Mouse (Mus musculus) stomach, embryonic 15.5 days (tissue): ENCODE data around the gene Asic2. TPM values are rescaled to one million over a fixed set of nuclear protein-coding genes. Genes with fewer than 3 reads are reported as not detected.

Experiments used
- ATAC-seq: fragments of 200-750 bp; cut with Nextera tagmentation; 2 replicates; pipeline ENCODE4 v1.8.0; 2017; ENCODE audit warnings: low read depth, moderate number of reproducible peaks, moderate TSS enrichment; ENCODE audit not compliant: insufficient read depth, low FRiP score
- H3K27ac ChIP-seq: fragments of 300-500 bp; sonication (generic); 2 replicates; pipeline ENCODE4 v1.5.1; 2015; ENCODE audit warnings: mild to moderate bottlenecking, inconsistent platforms
- H3K27me3 ChIP-seq: fragments of 300-500 bp; sonication (generic); replicated peaks from 2 replicates; pipeline ENCODE4 v1.6.1; 2015; ENCODE audit warnings: inconsistent platforms
- H3K36me3 ChIP-seq: fragments of 300-500 bp; sonication (generic); 2 replicates; pipeline ENCODE4 v1.6.1; 2015; ENCODE audit warnings: inconsistent platforms
- H3K4me1 ChIP-seq: fragments of 300-500 bp; sonication (generic); 2 replicates; pipeline ENCODE4 v1.6.1; 2015; ENCODE audit warnings: inconsistent platforms
- H3K4me2 ChIP-seq: fragments of 300-500 bp; sonication (generic); 2 replicates; pipeline ENCODE4 v1.6.1; 2015; ENCODE audit warnings: mild to moderate bottlenecking, inconsistent platforms
- H3K4me3 ChIP-seq: fragments of 300-500 bp; sonication (generic); replicated peaks from 2 replicates; pipeline ENCODE4 v1.5.1; 2015; ENCODE audit warnings: inconsistent platforms
- H3K9ac ChIP-seq: fragments of 300-500 bp; sonication (generic); 2 replicates; pipeline ENCODE4 v1.6.1; 2015; ENCODE audit warnings: inconsistent platforms
- H3K9me3 ChIP-seq: fragments of 300-500 bp; sonication (generic); 2 replicates; pipeline ENCODE4 v1.6.1; 2016; ENCODE audit warnings: inconsistent platforms
- WGBS: fragments of 180-500 bp; shearing (Covaris S2); methylation state at CpG from one replicate; pipeline ENCODE4 v1.1.7; 2015; 5-methylcytosine and 5-hydroxymethylcytosine counted together
- polyA plus RNA-seq: library from polyadenylated mRNA; unstranded; fragments of >200 nt; fragmentation: Nextera tagmentation; extraction: Ambion mirVana; gene quantifications from 2 replicates; pipeline ENCODE4 v1.2.1, GENCODE M21; 2015

Gene Asic2
- polyA plus RNA-seq, 1 experiment from 2014 or later: 0.65 TPM

DNA sequence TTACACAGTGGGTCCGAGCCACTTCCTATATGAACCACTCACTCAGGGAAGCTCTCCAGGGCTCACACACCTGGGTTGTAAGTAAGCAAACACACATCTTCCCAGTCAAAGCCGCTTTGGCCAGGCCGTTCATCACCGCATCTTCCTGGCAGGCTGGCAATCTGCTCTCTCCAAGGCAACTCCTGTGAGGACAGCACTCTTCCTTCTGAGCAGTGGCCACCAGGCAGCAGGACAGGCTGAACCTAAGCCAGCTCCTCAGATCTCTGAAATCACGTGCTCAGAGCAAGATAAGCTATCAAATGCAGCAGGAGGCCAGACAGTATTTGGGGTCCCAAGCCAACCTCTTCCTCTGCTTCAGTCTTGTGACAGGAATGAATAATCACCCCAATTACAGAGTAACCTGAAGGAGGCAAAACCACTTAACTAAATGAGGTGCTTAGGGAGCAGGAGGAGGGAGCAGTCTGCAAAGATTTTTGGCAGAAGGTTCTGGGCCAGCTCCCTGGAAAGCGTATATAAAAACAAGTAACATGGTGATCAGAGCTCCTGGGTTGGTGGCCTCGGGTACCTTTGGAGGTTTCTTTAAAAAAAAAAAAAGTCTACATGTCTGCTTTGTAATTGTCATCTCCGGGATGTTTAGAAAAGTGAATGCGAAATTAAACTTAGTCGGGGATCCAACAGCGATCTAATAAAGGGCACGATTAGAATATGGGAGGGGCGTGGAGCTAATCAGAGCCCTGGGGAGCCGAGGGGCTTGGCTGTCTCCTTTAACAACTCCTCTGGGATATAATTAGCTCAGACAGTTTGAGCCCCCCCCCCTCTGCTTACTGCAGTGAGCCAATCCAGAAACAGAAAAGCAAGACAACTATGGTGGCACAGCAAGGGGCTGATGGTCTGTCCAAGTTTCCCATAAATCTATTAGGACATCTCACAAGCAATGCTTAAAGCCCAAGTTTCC, 450.0 kb downstream of the Asic2 start:
- no peak overlapping the region for H3K4me2 ChIP-seq

DNA sequence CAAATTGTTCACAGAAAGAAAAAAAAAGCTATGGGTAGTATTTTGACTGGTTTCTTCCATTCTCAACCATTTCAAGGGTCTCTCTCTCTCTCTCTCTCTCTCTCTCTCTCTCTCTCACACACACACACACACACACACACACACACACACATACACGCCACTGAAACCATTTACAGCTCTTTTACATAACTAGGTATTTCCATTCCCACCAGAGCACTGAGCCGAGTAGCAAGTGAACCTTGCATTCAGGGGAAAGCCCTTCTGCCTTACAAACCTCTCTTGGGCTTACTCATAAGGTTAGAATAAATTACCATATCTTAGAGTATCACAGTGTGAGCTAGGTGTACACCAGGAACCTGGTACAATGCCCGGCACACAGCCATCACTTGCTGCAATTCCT, 452.5 kb downstream of the Asic2 start:
- 72% methylated on average over 3 of the region's 3 CpGs for WGBS
- H3K4me2 ChIP-seq: no peak overlapping the region
- H3K9ac ChIP-seq: no peak overlapping the region
- H3K4me3 ChIP-seq: no peak overlapping the region
- H3K36me3 ChIP-seq: no peaks in the 10 kb centered on the region
- H3K27ac ChIP-seq: no peak overlapping the region
- ATAC-seq: no peak
- H3K9me3 ChIP-seq: no peaks in the 10 kb centered on the region
- H3K27me3 ChIP-seq: no peaks in the 10 kb centered on the region
- H3K4me1 ChIP-seq: no peaks in the 10 kb centered on the region

More for the DNA sequence above, 450.0 kb downstream of the Asic2 start:
- Histone ChIP-seq H3K27ac (no peak overlapping the region), H3K9me3 (no peaks in the 10 kb centered on the region), H3K4me3 (no peak overlapping the region), H3K27me3 (no peaks in the 10 kb centered on the region), H3K4me1 (no peaks in the 10 kb centered on the region), H3K9ac (no peak overlapping the region), H3K36me3 (no peaks in the 10 kb centered on the region)
- ATAC-seq: no peak
- 32% methylated on average over 14 of the region's 14 CpGs for WGBS

DNA sequence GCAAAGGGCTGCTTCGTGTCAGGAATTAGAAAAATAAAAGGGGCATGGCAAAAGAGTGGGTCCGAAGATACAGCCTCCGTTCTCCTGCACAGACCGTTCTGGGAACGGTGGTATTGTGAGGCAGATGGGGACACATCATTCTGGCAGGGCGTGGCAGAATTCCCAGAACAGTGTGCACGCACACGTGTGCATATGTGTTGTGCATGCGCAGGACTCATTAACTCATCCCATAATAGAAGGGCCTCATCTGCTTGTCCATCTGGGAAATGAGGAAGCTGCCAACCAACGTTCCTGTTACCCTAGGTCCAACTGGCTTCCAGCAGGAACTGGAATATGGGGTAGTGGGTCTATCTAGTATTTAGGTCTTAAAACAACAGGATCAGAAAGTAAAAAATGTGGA, 455.8 kb downstream of the Asic2 start:
- H3K27ac ChIP-seq: no peak overlapping the region
- no peak overlapping the region for H3K4me2 ChIP-seq
- H3K9me3 ChIP-seq: no peaks in the 10 kb centered on the region
- 79% methylated on average over 10 of the region's 10 CpGs for WGBS
- H3K27me3 ChIP-seq: no peaks in the 10 kb centered on the region
- no peak for ATAC-seq
- no peak overlapping the region for H3K4me3 ChIP-seq
- H3K36me3 ChIP-seq: no peaks in the 10 kb centered on the region
- no peaks in the 10 kb centered on the region for H3K4me1 ChIP-seq
- H3K9ac ChIP-seq: no peak overlapping the region

DNA sequence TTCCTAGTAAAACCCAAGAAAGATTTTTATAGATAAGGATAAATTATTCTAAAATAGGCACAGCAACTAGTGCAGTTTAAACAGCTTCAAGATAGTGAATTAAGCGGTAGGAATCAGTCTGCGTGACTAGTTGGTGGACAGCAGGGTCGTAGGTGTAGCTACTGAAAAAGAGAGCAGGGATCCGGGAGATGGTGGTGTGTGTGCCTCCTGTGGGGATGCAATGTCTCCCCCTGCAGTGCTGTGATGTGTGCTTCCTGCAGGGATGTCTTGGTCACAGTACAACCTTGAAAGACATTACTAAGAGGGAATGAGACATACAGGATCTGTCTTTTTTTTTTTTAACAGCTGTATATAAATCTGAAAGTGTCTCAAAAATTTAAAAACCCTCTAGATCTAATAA, 456.9 kb downstream of the Asic2 start:
- no peak for ATAC-seq
- Histone ChIP-seq H3K36me3 (no peaks in the 10 kb centered on the region), H3K4me2 (no peak overlapping the region), H3K27me3 (no peaks in the 10 kb centered on the region), H3K4me1 (no peaks in the 10 kb centered on the region), H3K9ac (no peak overlapping the region), H3K9me3 (no peaks in the 10 kb centered on the region), H3K4me3 (no peak overlapping the region), H3K27ac (no peak overlapping the region)
- WGBS: 59% methylated on average over 4 of the region's 4 CpGs

DNA sequence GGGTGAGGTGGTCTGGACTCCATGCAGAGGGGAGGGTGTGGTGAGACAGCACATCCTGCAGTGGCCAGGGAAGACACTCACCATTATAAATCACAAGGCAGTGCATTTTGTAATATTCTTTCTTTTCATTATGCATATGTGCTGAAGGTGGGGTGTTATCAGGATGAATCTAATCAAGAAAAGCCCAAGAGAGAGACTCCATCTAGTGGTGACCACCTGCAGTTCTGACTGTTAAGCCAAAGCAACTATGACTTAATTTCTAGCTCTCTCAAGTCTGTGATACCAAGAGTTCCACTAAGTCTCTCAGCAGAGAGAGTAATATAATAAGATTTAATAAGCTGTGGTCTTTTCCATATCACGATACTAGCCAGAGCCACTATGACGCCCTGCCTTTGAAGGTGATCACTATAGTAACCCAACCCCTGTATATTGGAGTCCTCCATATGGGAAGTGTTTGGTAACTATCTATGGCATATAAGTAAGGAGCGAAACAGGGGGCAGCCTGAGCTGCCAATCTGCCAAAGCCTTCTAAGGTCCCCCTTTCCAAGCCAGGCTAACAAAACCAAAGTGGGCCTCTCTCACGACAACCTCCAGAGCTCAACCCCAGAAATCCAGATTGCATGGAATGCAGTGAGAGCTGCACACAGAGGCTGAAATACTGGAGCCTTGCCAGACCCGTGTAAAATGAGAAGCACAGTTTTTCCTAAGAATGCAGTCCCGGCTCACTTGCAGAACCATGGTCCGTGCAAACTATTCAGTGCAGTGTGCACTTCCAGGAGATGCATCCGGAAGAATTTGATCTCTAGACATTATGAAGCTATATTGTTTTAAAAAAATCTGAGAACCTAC, 459.6 kb downstream of the Asic2 start:
- Histone ChIP-seq H3K9ac (no peak overlapping the region), H3K36me3 (no peaks in the 10 kb centered on the region), H3K27me3 (no peaks in the 10 kb centered on the region), H3K27ac (no peak overlapping the region), H3K4me2 (no peak overlapping the region), H3K4me3 (no peak overlapping the region), H3K4me1 (no peaks in the 10 kb centered on the region), H3K9me3 (no peaks in the 10 kb centered on the region)
- ATAC-seq: no peak
- 49% methylated on average over 8 of the region's 8 CpGs for whole genome bisulfite sequencing

DNA sequence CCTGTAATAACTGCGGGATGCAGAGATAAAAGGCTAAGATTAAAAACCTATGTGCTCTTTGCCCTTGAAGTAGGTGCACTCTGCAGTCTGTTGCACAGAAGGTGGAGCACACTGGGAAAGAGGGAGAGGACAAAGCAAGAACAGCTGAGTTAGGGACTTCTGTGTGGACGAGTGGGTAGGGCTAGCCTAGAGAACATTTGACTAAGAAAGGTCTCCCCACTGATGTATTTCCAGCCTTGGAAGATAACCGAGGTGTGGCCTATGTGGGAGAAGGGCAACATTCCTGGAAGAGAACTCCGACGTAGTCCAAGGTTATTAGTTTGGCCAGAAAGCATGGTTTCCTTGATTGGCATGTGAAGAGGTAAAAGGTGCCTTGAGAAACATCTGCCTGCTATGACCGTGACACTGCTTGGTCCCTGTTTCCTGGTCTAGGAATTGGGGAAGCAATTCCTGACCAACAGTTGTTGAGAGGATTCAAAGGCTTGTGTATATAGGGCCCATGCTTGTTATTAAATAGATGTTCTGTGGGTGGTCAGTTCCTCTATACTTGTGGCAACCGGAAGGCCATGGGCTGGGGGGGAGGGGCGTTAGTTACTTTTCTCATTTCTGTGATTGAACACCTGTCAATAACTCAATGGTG, 463.3 kb downstream of the Asic2 start:
- Histone ChIP-seq H3K4me1 (no peaks in the 10 kb centered on the region), H3K4me2 (no peak overlapping the region), H3K27me3 (no peaks in the 10 kb centered on the region), H3K9me3 (no peaks in the 10 kb centered on the region), H3K27ac (no peak overlapping the region), H3K4me3 (no peak overlapping the region), H3K9ac (no peak overlapping the region), H3K36me3 (no peaks in the 10 kb centered on the region)
- ATAC-seq: no peak
- 68% methylated on average over 8 of the region's 8 CpGs for WGBS

DNA sequence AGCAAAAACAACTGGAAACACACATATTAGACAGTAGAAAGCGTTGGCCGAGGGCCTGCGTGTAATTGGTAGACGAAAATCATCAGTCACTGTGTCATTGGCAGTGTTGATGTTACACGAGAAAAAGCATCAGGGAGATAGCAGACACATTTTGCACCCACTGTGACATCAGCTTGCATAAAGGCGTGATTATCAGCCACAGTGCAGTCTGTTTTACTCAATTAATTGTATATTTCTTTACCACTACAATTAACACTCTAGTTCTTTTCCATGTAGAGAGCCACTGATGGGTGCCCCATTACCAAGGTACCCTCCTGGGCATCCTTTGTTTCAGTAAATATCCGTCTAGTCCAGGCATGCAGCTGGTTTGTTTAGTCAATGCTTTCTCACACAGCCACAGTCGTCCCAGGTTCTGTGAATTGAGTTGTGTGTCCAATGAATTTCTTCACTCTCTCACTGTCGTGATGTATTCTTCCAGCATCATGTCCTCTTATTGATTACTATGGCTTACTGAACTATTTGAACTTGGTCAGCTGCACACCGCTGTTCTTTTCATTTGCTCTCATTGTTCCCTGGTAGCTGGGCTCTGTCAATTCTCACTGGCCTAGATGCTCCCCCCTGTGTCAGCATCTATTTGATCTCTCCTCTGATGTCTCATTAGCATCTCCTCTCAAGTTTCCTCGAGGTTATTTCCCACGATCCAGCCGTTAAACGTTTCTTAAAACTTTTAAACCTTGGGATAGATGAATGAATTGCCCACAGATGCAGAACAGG, 466.6 kb downstream of the Asic2 start:
- no peak for ATAC-seq
- no peak overlapping the region for H3K27ac ChIP-seq
- no peak overlapping the region for H3K4me2 ChIP-seq
- WGBS: 30% methylated on average over 14 of the region's 14 CpGs
- no peaks in the 10 kb centered on the region for H3K36me3 ChIP-seq
- no peaks in the 10 kb centered on the region for H3K4me1 ChIP-seq
- no peak overlapping the region for H3K9ac ChIP-seq
- H3K27me3 ChIP-seq: no peaks in the 10 kb centered on the region
- H3K9me3 ChIP-seq: no peaks in the 10 kb centered on the region
- H3K4me3 ChIP-seq: no peak overlapping the region

DNA sequence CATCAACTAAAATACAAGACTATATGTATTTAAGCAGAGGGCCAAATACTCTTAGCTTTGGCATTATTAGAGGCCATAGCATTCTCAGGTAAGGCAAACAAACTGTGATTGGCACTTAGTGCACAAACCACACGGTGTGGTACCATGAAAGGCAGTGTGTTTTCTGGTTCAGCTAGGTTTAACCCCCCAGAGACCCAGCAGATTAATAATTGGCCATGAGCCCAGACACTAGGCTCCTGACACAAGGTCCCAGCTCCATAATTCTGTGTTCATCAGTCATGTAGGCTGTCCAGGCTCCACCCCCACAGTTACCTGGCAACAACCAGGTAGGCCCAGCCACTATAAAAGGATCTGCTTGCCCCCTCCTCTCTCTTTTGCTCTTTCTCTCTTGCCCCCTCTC, 469.3 kb downstream of the Asic2 start:
- no peak overlapping the region for H3K4me3 ChIP-seq
- ATAC-seq: no peak
- no peaks in the 10 kb centered on the region for H3K27me3 ChIP-seq
- H3K4me2 ChIP-seq: no peak overlapping the region
- H3K9me3 ChIP-seq: no peaks in the 10 kb centered on the region
- H3K9ac ChIP-seq: no peak overlapping the region
- no peak overlapping the region for H3K27ac ChIP-seq
- 44% methylated on average over 1 of the region's 1 CpGs for WGBS
- H3K4me1 ChIP-seq: no peaks in the 10 kb centered on the region
- H3K36me3 ChIP-seq: no peaks in the 10 kb centered on the region

DNA sequence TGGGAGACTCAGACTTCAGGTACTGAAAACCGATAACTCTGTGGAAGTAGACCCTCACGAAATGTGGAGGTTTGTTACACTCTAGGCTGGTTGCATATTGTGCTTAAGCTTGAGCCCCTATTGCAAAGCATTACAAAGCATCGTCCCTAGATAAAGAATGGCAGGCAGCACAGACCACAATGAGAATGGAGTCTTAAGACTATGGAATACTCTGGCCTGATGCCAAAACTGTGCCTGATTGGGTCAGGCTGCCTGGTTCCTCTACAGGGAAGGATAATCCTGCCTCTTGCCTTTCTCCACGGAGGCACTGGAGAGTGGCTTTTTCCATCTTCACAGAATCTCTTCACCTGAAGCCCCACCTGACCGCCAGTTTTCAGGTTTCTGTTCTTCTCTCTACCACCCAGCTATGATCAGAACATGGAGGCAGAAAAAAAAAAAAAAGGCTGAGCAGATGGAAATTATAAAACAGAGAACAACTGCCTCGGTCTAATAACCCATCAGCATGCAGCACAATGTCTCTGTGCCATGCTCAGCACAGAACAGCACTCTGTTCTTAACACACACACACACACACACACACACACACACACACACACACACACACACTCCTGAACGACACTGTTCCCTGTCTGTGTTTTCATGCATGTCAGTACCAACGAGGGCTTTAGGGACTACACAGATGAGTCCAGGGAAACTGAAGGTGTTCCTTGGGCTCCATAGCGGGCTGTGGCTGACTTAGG, 470.4 kb downstream of the Asic2 start:
- no peak for ATAC-seq
- no peak overlapping the region for H3K4me3 ChIP-seq
- no peaks in the 10 kb centered on the region for H3K27me3 ChIP-seq
- WGBS: 58% methylated on average over 9 of the region's 9 CpGs
- H3K9me3 ChIP-seq: no peaks in the 10 kb centered on the region
- H3K4me1 ChIP-seq: no peaks in the 10 kb centered on the region
- no peaks in the 10 kb centered on the region for H3K36me3 ChIP-seq
- H3K4me2 ChIP-seq: no peak overlapping the region
- no peak overlapping the region for H3K27ac ChIP-seq
- H3K9ac ChIP-seq: no peak overlapping the region

DNA sequence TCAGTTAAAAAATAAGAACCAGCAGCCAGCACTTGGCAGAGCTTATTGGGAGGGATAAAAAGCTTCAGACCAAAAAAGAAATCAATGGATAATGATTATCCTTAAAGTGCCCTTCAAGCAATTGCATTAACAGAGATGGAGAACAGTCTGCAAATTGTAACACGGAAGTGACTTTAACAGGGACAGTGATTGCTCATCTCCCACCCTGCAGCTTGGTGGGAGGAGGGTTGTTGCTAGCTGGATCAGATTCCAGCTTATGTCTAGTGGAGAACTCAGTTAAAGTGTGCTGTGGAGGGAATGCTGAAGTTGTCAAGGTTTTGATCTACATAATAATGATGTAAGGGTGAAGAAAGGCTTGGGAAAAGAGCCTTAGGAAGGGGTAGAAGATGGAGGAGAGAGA, 471.8 kb downstream of the Asic2 start:
- ATAC-seq: no peak

DNA sequence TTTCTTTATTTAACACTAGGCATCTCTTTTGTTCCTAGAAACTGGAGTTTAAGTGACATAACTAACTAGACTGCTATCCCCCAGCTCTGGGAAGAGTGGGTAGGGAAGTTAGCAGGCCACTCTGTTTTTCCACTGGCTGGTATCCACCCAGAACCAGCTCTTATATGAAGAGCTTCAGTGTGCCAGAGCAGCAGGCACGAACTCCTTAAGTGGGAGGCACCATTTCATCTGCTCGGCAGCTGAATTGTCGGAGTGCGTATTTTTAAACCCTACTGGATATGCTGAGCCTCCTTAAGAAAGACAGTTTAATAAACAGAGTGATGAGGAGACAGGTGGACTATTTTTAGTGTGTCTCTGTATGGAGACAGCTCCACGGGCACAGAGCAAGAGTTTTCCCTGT, 475.9 kb downstream of the Asic2 start:
- H3K4me2 ChIP-seq: no peak overlapping the region
- no peak overlapping the region for H3K4me3 ChIP-seq
- H3K4me1 ChIP-seq: no peaks in the 10 kb centered on the region
- no peak for ATAC-seq
- H3K9me3 ChIP-seq: no peaks in the 10 kb centered on the region
- 55% methylated on average over 5 of the region's 5 CpGs for WGBS
- H3K36me3 ChIP-seq: no peaks in the 10 kb centered on the region
- H3K9ac ChIP-seq: no peak overlapping the region
- no peaks in the 10 kb centered on the region for H3K27me3 ChIP-seq
- no peak overlapping the region for H3K27ac ChIP-seq

More for the DNA sequence above, 471.8 kb downstream of the Asic2 start:
- H3K4me1 ChIP-seq: no peaks in the 10 kb centered on the region
- H3K9me3 ChIP-seq: no peaks in the 10 kb centered on the region
- H3K9ac ChIP-seq: no peak overlapping the region
- H3K4me3 ChIP-seq: no peak overlapping the region
- no peaks in the 10 kb centered on the region for H3K27me3 ChIP-seq
- no peak overlapping the region for H3K4me2 ChIP-seq
- no peaks in the 10 kb centered on the region for H3K36me3 ChIP-seq
- WGBS: 29% methylated on average over 1 of the region's 1 CpGs
- H3K27ac ChIP-seq: no peak overlapping the region
